Mouse (Mus musculus) c-Kit-positive CD71-negative TER-119-negative erythroid progenitor cells, embryonic 14.5 days (primary cell): ENCODE data around the gene Cby1.

ENCODE experiments used
- DNase-seq: peaks from one replicate; pipeline ENCODE4 v3.0.0-alpha.2; 2013; ENCODE audit warnings: low read depth

Cby1 gene

GRCm38 (mm10) chr15:79706603-79707214 is 47.7 kb downstream of the Cby1 start:
- no peak for DNase-seq

- no peak for DNase-seq
These were observed 49.3 kb downstream of the Cby1 start for GRCm38 (mm10) chr15:79708229-79708822.

GRCm38 (mm10) chr15:79715646-79716045 is 56.6 kb downstream of the Cby1 start:
- DNase-seq, result no peak

GRCm38 (mm10) chr15:79716710-79717109 is 57.7 kb downstream of the Cby1 start:
- DNase-seq, result no peak
